Mouse (Mus musculus) cerebellum, postnatal 36 days (tissue): Measurements from ENCODE around the gene Gm39653.
"Not testable (repeated sequence)": the region's sequence is repeated elsewhere in the genome, so short reads cannot be mapped to it uniquely, and the experiment has no call there.

Experiments
- DNase-seq, 2 experiments: peaks; one replicate each; pipeline ENCODE4 v3.0.0; 2021 to 2022; ENCODE audit warnings: mixed read lengths in 2 of 2

Gene Gm39653

DNA sequence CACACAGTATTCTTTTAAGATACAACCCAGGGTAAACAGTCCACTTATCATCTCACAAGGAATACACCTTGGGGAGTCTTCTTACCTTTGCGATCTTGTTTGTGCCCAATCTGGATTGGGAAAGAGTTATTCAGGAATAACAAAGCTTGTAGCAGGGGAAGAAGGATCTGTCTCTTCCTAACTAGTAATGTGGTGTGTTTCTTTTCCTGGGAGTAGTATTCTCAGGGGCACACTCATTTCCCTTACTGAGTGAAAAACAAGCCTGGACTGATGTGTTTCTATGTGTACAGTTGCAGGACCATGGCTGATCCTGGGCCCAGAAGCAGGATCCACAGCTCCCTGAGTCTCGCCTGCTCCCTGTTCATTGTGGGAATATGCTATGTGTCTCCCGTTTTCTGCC lies at the start of gene Gm39653:
TSS of gene Gm39653 (plus strand) at position 301 of the 400 bp plus-strand sequence.
- no peak for DNase-seq

DNA sequence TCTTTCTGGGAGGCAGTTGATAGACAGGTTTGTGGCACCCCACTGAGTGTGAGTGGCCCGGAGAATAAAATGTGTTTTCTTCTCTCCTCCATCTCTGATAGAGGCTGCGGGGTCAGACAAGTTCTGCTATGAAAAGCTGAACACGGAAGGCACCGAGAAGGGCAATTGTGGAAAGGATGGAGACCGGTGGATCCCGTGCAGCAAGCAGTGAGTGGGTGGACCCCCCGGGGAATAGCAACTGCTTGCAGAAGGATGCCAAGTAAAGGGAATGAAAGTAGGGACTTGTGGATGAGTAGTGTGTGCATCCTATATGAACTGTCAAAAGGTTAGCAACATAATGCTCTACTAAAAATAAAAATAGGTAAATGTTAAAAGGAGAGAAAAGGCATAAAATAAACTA lies 49.3 kb upstream of the Gm39653 start:
- peak; percentile 65 to 71 for DNase-seq

DNA sequence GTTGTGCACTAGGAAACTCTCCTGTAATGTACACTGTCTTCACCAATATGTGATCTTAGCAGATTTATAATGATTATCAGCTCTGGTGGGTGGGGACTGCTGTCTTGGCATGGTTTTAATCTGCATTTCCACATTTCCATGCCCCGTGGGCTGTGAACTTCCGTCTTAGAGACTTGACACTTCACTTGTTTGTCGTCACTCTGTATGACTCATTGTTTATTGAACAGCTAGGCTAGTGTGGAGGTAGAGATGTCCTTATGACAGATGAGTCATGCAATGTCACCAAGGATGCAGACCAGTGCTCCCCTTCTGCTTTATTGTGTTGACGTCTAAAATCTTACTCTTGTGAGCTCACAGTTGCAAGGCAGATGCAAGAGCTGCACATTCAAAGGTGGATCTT lies 48.7 kb upstream of the Gm39653 start:
- DNase-seq: no peak

DNA sequence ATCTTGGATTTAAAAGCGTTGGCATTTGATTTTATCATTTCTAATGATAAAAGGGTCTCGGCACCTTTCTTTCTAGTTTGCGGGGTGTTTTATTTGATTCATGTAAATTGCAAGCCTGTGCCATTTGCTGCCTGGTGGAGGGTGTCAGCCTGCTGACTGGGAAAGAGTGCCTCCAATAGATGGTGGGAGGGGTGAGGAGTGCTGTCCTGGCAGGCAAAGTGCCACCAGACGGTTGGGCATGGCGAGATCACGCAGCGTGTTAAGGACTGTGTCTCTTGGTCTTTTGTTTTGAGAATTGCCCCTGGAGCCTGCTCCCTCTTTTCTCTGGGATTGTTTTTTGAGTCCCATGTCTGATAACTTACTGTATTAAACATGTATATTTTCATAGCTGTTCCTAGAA lies 43.5 kb upstream of the Gm39653 start:
- peak; percentile 73 to 75 for DNase-seq

DNA sequence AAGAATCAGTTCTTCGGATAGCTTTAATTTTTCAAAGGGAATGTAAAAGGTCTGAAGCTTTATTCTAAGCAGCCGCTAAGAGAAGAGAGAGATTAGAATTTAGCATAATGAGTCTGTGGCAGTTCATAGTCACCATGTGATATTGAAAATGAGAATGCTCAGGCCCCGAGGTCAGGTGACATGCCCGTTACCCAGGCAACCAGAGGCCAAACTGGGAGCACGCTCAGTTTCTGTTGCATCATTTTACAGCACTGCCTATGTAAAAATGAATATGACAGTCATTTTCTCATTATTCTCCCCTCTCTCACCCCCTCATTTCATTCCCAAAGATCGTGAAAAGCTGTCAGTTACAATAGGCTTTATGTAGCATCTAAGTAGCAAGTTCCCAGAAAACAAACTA lies 42.3 kb upstream of the Gm39653 start:
- no peak for DNase-seq

DNA sequence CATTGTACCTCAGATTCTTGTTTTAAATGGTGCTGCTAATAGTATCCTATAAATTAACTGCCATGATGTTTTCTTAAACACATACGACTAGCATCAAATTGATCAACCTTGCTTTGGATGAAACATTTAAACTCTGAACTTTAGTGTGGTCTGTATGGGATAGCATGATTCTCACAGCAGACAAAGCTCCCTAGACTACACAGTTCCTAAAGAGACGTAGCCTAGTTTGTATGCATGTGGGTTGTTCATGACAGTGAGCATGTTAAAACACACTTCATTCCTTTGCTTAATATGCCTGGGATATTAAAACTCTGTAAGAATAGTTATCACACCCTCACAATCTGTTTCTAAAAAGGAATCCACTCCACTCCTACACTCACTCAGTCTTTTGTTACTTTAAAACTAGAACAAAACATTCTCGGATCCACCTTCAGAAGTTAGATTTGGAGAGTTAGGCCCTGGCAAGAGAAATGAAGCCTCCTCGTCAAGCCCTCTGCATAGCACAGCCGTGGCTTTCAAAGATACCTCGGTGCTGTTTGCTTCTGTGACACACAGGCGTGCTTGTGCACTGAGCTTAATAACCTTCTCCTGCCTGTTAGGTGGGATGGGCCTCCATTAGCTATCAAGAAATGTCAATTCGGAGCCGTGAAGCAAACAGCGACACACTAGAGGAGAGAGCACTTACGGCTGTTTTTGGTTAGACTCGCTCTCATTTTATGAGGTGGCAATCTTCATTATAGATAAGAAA lies 41.7 kb upstream of the Gm39653 start:
- DNase-seq: no peak

DNA sequence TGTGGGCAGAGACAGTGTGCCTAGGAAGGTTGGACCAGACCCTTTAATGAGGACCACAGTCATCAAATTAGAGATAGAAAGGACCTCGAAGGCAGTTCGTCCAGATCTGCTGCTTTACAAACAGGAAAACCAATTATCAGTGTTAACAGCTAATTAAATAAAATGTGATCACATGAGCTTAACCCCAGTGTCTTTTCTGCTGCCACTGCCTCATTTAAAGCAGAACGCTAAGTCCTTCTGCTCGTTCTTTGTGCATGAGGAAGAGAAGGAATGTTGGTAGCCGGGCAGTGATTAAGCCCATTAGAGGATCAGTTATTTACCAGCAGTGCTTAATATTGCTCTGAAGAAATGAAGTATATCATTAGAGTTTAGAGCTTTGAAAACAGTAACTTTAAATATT lies 39.0 kb upstream of the Gm39653 start:
- DNase-seq: no peak

DNA sequence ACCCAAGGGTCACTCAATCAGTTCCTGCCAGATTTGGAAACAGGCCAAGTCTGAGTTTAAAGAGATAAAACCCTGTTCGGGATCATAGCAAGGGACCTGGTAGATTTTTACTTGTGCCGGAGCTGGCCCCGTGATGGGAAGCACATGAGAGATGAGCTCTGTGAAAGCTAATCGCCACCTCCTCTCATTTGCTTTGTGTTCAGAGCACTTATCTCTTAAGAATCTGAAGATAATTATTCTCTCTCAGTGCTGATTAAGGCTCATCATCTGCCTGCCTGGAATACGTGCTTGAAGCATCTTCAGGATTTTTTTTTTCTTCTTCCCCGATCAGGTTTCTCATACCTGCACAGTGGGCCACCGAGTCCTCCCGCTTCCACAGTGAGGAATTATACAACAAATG lies 36.6 kb upstream of the Gm39653 start:
- DNase-seq: no peak

DNA sequence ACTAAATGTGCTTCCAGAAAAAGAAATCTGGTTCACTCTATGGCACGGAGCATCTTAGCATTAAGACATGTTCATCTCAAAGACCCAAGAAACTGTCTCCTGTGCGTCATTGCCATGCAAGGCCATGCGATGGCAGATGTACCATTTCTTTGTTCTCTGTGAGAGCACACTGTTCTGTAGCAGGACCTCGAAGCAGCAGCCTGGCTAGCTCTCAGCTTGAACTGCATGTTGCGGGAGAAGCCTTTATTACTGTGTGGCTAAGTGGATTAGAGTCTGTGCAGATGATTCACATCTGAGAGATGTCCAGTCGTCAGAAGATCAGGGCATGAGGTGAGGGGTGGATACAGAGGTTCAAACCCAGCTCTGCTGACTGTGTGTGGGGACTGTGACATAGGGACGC lies 28.9 kb upstream of the Gm39653 start:
- DNase-seq: no peak

DNA sequence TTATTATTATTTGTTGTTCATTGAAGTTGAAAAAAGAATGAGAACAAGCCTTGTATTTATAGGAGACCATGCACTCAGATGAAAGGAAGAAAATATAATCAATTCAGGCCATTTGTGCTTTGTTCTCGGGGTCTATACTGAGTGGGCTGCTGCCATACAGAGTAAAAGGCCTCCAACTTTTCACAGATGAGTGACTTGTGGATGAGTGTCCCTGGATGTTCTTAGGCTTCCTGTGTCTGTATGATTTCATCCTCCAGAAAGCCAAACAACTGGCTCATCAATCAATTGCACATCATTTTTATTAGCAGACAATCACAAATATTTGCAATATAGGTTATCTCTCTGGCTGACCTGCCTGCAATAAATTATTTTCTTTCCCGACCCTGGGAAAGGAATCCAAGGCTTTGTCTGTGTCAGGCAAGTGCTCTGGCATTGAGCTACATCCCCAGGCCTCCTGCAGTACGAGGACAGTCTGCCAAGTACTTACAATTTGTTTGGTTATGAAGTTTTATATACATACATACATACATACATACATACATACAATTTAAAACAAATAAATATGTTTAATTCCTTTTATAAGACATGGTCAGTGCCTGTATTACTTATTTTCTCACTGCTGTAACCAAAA lies 11.8 kb upstream of the Gm39653 start:
- no peak for DNase-seq

DNA sequence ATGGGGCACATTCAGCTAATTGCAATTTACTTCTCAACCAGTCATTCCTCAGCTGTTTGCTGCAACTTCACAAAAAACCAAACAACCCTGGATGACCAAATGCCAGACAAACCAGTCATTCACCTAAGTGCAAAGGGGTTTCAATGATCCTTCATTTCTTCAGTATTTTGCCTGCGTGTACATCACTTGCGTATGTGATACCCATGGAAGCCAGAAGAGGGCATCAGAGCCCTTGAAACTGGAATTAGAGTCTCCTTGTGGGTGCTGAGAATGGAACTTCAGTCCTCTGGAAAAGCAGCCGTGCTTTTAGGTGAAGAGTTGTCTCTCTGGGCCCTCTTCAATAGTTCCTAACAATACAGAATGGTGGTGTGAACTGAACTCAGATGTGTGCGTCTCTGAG lies 6.2 kb upstream of the Gm39653 start:
- no peak for DNase-seq

DNA sequence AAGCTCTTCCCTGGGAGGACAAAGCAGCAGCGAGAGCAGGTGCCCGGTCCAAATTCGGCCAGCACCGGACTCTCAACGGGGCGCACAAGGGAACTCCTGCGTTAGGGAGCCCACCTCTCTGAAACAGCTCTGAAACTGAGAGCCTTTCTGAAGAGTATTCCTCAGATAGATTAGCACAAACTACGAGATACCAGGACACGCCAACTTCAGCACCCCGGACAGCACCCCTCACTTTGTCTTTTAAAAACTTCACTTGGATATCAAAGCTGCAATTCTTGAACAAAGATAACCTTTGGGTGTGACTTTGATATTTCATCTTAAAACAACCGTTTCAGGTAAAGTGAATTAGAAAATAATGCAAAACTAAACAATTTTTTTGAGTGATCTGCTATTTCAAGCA lies 1.2 kb upstream of the Gm39653 start:
- no peak for DNase-seq

DNA sequence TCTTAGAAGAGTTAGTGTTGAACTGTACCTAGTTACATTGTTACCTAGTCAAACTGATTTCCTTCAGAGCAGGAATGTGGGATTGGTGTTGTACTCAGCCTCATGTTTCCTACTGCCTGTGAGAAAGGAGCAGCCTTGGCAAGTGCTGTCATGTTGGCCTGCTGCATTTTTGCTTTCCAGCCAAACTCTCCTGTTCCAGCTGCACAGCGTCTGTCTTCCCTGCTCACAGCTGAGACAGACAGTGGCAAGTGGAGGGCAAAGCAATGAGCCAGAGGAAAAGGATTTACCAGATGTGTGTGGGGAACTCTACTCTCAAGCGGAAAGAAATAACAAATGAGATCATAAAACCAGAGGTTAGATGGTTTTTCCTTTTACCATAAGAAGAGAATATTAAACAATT lies 12.4 kb downstream of the Gm39653 start:
- DNase-seq: no peak

DNA sequence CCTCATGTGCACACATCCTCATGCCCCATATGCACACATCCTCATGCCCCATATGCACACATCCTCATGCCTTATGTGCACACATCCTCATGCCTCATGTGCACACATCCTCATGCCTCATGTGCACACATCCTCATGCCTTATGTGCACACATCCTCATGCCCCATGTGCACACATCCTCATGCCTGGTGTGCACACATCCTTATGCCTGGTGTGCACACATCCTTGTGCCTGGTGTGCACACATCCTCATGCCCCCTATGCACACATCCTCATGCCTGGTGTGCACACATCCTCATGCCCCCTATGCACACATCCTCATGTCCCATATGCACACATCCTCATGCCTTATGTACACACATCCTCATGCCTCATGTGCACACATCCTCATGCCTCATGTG lies 14.6 kb downstream of the Gm39653 start:
- DNase-seq: not testable (repeated sequence)

DNA sequence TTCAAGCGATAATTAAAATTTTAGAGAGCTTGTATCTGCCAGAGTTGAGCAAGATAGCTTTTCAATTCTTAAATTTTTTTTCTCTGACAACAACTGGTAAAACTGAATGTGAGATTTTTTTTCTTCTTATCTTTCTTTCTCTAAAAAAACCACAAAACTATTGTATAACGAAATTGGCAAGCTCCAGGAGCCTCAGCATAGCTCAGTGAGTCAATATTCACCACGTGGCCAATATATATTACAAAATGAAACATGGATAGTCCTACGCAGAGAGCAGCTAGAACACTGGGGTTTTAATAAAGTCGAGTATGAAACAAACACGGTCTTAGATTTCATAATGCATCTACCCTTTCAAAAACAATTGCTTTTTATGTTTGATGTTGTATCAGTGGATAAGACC lies 24.2 kb downstream of the Gm39653 start:
- no peak for DNase-seq

DNA sequence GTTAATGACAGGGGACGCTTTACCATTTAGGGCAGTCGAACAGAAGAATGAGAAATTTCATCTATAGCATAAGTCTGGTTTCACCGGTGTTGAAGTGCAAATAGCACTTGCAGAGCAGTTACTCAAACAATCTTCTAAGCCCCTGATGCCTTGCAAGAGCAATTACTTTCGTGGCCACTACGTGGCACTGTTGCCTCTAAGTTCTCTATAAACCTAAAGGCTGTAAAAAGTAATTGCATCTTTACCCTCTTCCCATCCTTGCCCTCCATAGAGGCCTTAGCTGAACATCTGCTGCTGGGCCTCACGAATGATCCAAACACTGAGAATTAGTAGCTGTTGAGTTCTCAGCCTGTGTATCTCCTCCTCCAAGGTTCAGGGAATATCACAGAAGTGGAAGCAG lies 42.2 kb downstream of the Gm39653 start:
- DNase-seq: peak; percentile 62 to 68

DNA sequence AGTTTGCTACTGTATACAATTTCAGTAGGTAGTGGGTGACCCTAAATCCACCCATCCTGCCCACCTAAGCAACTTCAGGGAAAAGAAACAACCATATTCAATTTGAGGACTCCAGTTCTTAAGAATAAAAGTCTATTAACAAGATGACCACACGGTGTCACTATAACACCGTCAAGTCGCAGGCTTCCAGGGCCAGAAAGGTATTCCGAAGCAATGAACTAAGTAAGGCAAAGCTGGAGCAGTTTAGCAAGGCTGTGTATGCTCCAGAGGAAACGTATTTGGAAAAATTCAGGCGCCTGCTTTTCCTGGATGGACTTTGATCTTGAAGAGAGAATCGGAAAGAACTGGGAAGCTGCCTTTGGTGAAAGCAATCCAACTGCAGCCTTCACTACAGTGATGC lies 43.8 kb downstream of the Gm39653 start:
- DNase-seq: peak; percentile 20 to 45

DNA sequence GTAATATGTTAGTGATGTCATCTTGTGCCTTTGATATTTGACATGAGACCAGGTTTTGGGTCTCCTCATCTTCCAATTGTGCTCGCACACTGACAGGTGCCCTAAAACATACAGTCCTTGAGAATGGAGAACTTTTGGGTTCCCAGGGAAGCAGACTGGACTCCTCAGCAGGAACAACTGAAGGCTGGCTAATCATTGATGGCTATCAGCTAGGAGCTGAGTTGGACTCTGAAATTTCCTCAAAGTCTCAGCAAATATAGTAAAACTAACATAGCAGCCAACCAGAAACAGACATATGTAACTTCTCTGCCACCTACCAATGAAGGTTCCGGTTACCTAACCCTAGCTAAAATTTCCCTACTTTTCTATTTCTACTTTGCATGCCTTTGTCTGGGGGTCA lies 50.3 kb downstream of the Gm39653 start:
- no peak for DNase-seq

DNA sequence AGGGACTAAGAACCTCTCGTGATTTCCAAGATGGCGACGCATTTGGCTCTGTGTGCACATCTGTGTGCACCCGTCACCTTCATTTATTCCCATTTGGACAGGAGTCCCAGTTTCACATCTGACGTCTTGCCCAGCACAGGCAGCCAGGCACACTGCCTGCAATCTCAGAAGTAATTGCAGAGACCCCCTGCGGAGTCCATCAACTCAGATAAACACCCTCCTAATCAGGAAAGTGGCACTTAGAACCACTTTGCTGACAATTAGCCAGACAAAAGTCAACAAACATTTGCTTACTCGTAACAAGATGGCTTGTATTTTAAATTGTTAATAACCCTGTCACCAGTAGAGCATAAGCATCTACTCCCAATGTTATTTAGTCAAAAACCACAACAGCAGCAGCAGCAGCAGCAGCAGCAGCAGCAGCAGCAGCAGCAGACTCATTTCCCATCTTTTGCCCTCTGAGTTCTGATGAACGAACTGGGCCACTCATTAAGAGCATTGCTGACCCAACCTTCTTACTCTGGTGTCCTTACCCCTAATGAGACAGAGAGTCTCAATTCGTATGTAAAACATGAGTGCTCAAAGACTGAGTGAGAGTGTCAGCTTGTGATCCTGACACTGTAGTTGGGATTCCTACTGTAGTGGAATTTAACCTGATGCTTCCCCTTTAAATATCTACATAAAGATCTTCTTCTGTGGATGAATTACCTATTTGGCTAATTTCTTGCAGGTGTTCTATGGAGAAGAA lies 51.6 kb downstream of the Gm39653 start:
- no peak for DNase-seq

DNA sequence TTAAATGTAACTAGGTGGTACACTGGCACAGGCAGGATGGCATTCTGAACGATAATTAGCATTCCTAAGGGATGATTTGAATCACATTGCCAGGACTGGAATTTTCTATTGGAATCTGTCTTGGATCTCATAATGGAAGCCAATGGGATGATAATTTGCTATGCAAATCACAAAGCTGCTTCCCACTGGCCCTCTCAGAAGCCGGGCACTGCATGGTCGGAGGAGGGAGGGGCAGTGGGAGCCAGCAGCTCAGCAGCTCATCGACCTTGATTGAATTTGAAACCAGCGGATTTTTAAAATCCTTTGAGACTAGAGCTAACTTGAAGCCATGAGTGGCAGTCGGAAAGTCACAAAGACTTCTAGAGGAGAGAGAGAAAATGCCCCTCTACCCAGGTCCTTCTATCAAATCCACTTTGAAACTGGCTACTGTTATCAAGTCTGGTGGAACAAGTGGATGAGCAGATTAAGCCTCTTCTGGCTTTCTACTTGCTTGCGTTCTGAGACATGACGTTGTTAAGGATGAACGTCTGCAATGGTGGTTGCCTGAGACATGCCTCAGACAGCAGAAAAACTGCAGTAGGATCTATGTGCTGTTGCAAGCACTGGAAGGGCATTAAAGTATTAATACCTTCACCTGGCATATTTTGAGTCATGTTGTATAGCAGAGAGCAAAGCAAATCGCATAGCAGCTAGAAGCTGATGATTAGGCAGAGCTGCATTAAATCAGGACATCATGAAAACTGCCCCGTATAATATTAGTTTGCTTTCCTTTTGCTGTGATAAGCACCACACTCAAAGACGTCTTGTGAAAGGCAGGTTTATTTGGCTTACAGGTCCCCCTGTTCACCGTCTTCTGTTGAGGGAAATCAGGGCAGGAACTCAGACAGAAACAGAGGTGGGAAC lies 52.4 kb downstream of the Gm39653 start:
- DNase-seq: no peak

DNA sequence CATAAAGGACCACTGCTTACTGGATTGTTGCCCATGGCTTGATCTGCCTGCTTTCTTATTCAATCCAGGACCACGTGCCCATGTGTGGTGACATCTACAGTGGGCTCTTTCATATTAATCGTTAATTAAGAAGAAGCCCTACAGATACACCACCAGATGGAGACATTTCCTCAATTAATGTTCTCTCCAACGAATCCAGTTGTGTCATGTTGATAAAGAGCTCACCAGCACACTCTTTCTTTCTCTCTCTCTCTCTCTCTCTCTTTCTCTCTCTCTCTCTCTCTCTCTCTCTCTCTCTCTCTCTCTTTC lies 53.0 kb downstream of the Gm39653 start:
- no peak for DNase-seq
